Mouse (Mus musculus) heart, adult 2 months (tissue): ENCODE data around the gene Bnc1. TPM values are rescaled to one million over a fixed set of nuclear protein-coding genes. Genes with fewer than 3 reads are reported as not detected.

ENCODE experiments used
- DNase-seq, 2 experiments: peaks; one replicate each; pipeline ENCODE4 v3.0.0; 2021
- H3K27ac ChIP-seq: fragments of 200-600 bp; 2 replicates; pipeline ENCODE4 v1.8.1; 2022
- H3K27me3 ChIP-seq: fragments of 200-500 bp; 2 replicates; pipeline ENCODE4 v1.6.1; 2012; ENCODE audit warnings: mild to moderate bottlenecking, low read length, inconsistent platforms, mixed read lengths; ENCODE audit not compliant: control insufficient read depth, insufficient read depth
- H3K36me3 ChIP-seq: fragments of 200-500 bp; 2 replicates; pipeline ENCODE4 v1.6.1; 2012; ENCODE audit warnings: low read length, inconsistent platforms; ENCODE audit not compliant: control insufficient read depth, insufficient read depth
- H3K4me1 ChIP-seq: fragments of 200-500 bp; 2 replicates; pipeline ENCODE4 v1.6.1; 2011; ENCODE audit warnings: low read length; ENCODE audit not compliant: control insufficient read depth, insufficient read depth
- H3K4me3 ChIP-seq: fragments of 200-600 bp; 2 replicates; pipeline ENCODE4 v1.8.1; 2022
- H3K79me2 ChIP-seq: fragments of 200-500 bp; replicated peaks from 2 replicates; pipeline ENCODE4 v1.6.1; 2012; ENCODE audit warnings: mild to moderate bottlenecking, inconsistent platforms, low read length, moderate library complexity, mixed read lengths; ENCODE audit not compliant: control insufficient read depth, insufficient read depth
- H3K9ac ChIP-seq: fragments of 200-500 bp; 2 replicates; pipeline ENCODE4 v1.6.1; 2012; ENCODE audit warnings: low read depth, mild to moderate bottlenecking, control low read depth, inconsistent platforms, low read length, mixed read lengths
- CTCF ChIP-seq: fragments of 200-600 bp; IDR thresholded peaks from 2 replicates; pipeline ENCODE4 v1.8.1; 2022; ENCODE audit warnings: antibody characterized with exemption, mild to moderate bottlenecking, moderate library complexity
- EP300 ChIP-seq: fragments of 200-500 bp; IDR thresholded peaks from 2 replicates; pipeline ENCODE4 v1.6.1; 2011; ENCODE audit warnings: low read depth, low read length, control low read depth; ENCODE audit not compliant: insufficient read depth
- POLR2A ChIP-seq: fragments of 200-500 bp; IDR thresholded peaks from 2 replicates; pipeline ENCODE4 v1.6.1; 2011; ENCODE audit warnings: mild to moderate bottlenecking, low read depth, low read length, control low read depth; ENCODE audit not compliant: insufficient read depth
- WGBS: fragments of 180-500 bp; shearing (Covaris S2); methylation state at CpG from one replicate; pipeline ENCODE4 v1.1.7; 2018; 5-methylcytosine and 5-hydroxymethylcytosine counted together
- intact Hi-C: fragments of 180-260 bp; cut with DNase I; formaldehyde crosslinking; loops from one replicate; pipeline ENCODE4 v1.15.1; 2025
- polyA plus RNA-seq: library from polyadenylated mRNA; depleted of rRNA; stranded (reverse); fragments of >200 nt; gene quantifications from 2 replicates; pipeline ENCODE4 v1.2.3, GENCODE M21; 2012; rRNA removed
- total RNA-seq, 2 experiments: library from RNA; stranded (reverse); gene quantifications; 2 replicates each; pipeline ENCODE4 v1.2.3; 2021

Gene Bnc1
- total and polyA plus RNA-seq, 3 experiments, result 0.57 to 1.4 (median 0.82) TPM

DNA sequence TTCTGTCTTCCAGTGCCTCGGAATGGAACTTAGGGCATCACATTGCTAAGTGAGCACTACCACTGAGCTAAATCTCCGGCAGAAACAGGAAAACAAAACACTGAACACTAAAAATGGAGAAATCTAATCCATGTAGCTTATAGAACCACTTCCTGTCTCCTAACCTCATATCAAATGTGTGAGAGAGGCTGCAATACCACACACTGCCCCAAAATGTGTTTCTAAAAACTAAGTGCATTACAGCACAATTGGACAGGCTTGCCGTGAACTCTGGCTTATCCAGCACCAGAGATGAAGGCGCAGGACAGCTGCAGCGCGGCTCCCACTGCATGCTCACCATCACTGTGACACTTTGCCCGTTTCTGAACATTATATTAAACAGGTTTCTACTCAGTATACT lies 63.1 kb downstream of the Bnc1 start:
- WGBS, result 79% methylated on average over 7 of the region's 7 CpGs
- Histone ChIP-seq H3K4me1 (no peaks in the 10 kb centered on the region), H3K27ac (no peak overlapping the region), H3K36me3 (peaks cover 2% of the 10 kb centered on the region; the same call in 1 of the 2 replicates), H3K4me3 (no peak overlapping the region), H3K79me2 (0 out of 2 replicates have a peak, but pooled peaks cover 2% of the 10 kb centered on the region), H3K27me3 (no peaks in the 10 kb centered on the region), H3K9ac (no peak overlapping the region)
- intact Hi-C loops, result no loop called here
- TF ChIP-seq CTCF, result no peak
- TF ChIP-seq EP300, result no peak
- no peak for TF ChIP-seq POLR2A
- no peak for DNase-seq

DNA sequence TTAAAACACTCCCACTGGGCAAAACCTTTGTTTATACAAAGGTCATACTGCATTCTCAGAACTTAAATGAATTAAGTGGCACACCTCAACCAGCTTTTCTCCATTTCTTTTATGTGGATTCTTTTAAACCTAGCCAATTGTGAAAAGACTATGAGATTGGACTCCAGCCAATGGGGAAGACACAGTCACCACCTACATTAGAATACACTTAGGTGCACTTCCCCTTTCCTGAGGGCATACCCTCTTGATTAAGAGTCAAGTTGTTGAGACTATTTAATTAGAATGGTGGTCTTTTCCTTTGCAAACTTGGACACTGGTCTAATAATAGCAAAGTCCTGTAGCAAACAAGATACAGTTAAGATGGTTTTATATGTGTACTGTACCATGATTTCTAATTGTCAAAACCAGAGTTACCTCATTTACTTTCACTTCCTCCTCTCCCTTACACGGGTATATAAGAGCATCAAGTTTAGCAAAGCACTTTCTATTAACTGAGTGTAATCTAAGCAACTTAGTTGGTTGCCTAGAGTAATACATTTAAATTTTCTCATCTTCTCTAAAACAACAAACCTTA lies 70.6 kb downstream of the Bnc1 start:
- TF ChIP-seq POLR2A, result no peak
- TF ChIP-seq CTCF, result no peak
- Histone ChIP-seq H3K9ac (no peak overlapping the region), H3K79me2 (peaks cover 1% of the 10 kb centered on the region; the same call in 1 of the 2 replicates), H3K36me3 (no peaks in the 10 kb centered on the region), H3K4me1 (no peaks in the 10 kb centered on the region), H3K27ac (no peak overlapping the region), H3K4me3 (no peak overlapping the region), H3K27me3 (no peaks in the 10 kb centered on the region)
- intact Hi-C loops, result no loop called here
- no peak for DNase-seq
- WGBS, result 42% methylated on average over 1 of the region's 1 CpGs

DNA sequence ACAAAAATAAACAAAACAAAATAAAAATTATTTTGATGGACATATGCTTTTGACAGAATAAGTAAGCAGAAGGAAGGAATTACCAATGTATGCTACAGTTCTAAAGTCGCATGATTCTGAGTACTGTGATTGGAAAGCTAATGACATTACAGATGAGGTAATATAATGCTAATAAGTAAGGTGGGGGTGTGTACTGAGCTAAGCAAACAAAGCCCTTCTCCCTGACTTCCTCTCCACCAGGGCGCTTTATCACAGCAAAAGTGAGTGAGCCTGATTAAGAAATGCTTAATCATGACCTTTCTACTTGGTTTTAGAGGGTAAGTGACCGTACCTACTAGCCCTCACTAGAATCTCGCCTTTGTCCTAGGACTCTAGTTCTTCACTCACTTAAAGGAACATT lies 71.8 kb downstream of the Bnc1 start:
- Histone ChIP-seq H3K4me1 (no peaks in the 10 kb centered on the region), H3K4me3 (no peak overlapping the region), H3K27ac (no peak overlapping the region), H3K27me3 (no peaks in the 10 kb centered on the region), H3K79me2 (peaks cover 1% of the 10 kb centered on the region), H3K9ac (no peak overlapping the region), H3K36me3 (no peaks in the 10 kb centered on the region)
- TF ChIP-seq POLR2A (no peak), EP300 (no peak), CTCF (no peak)
- intact Hi-C loops, result no loop called here
- WGBS, result 66% methylated on average over 4 of the region's 4 CpGs
- DNase-seq, result no peak

DNA sequence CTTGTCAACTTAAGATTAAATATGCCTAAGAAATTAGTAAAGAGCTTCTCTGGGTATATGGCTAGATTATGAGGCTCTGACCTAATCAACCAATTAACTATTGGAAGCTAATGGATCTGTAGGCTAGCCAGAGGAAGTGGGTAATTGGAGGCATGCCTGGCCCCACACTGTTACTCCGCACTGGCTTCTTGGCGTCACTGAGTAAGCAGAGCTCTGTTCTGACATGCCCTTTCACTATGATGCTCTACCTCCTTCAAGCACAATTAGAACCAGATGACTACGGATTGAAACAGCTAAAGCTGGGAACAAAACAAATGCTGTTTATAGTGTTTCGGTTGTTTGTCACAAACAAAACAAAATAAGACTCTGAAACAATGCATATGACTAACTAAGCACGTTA lies 73.8 kb downstream of the Bnc1 start:
- TF ChIP-seq POLR2A, result no peak
- H3K4me1 ChIP-seq, result no peaks in the 10 kb centered on the region; the same call in 1 of the 2 replicates
- no peak overlapping the region for H3K9ac ChIP-seq
- no peaks in the 10 kb centered on the region for H3K36me3 ChIP-seq
- DNase-seq, result no peak
- WGBS, result 80% methylated on average over 5 of the region's 5 CpGs
- intact Hi-C loops, result no loop called here
- no peak overlapping the region for H3K27ac ChIP-seq
- H3K79me2 ChIP-seq, result peaks cover 1% of the 10 kb centered on the region
- no peak overlapping the region for H3K4me3 ChIP-seq
- H3K27me3 ChIP-seq, result no peaks in the 10 kb centered on the region

Other genes with a start within 250 kb of the Bnc1 start
- 10 to 100 TPM; 25.3 to 28.2 TPM for gene Ramac, start 229.4 kb downstream of the Bnc1 start, total RNA-seq
- 10.4 and 16.4 TPM in 2 replicates for gene Ramac, start 229.4 kb downstream of the Bnc1 start, polyA plus RNA-seq
- gene 3110040N11Rik, start 202.8 kb downstream of the Bnc1 start, total RNA-seq, result 10 to 100 TPM; 22.4 to 26.0 TPM
- gene 3110040N11Rik, start 202.8 kb downstream of the Bnc1 start, polyA plus RNA-seq, result 25.4 and 27.9 TPM in 2 replicates
- gene Btbd1, start 162.9 kb downstream of the Bnc1 start, total RNA-seq, result 100 to 1,000 TPM; 128 to 146 TPM
- gene Btbd1, start 162.9 kb downstream of the Bnc1 start, polyA plus RNA-seq, result 50.6 and 118 TPM in 2 replicates
- gene Gm10160, start 136.5 kb downstream of the Bnc1 start, total RNA-seq, result not detected
- gene Gm10160, start 136.5 kb downstream of the Bnc1 start, polyA plus RNA-seq, result not detected in 2 replicates
- gene Tm6sf1, start 133.3 kb downstream of the Bnc1 start, total RNA-seq, result 10 to 100 TPM in 1 of 2 experiments, 1 to 10 TPM in 1; 9.1 to 12.6 TPM
- gene Tm6sf1, start 133.3 kb downstream of the Bnc1 start, polyA plus RNA-seq, result 21.4 and 28.5 TPM in 2 replicates
- 1 to 10 TPM; 7.8 to 8.0 TPM for gene Hdgfl3, start 57.8 kb downstream of the Bnc1 start, total RNA-seq
- gene Hdgfl3, start 57.8 kb downstream of the Bnc1 start, polyA plus RNA-seq, result 1.8 and 2.8 TPM in 2 replicates
- under 1 TPM; 0.45 to 0.70 TPM for gene Sh3gl3, start 181.5 kb upstream of the Bnc1 start, total RNA-seq
- gene Sh3gl3, start 181.5 kb upstream of the Bnc1 start, polyA plus RNA-seq, result 0.27 and 1.4 TPM in 2 replicates